Mouse (Mus musculus) erythroblast, embryonic 14.5 days (primary cell): ENCODE measurements around the gene Mcat.

Experiments
- GATA1 ChIP-seq: IDR thresholded peaks from 2 replicates; pipeline ENCODE4 v1.6.1; 2012; ENCODE audit warnings: low read length, inconsistent platforms, mixed read lengths
- TAL1 ChIP-seq: IDR thresholded peaks from 3 replicates; pipeline ENCODE4 v1.6.1; 2012; ENCODE audit warnings: low read length, inconsistent platforms, mixed read lengths

GRCm38 (mm10) chr15:83583419-83584156, 20.0 kb upstream of the Mcat start:
- TF ChIP-seq GATA1 = no peak
- no peak for TF ChIP-seq TAL1
